Mouse (Mus musculus) embryonic facial prominence, embryonic 13.5 days (tissue): ENCODE measurements around the gene B3gnt4. TPM values are rescaled to one million over a fixed set of nuclear protein-coding genes. Genes with fewer than 3 reads are reported as not detected.
A peak's percentile ranks its signal among the peaks of the same experiment; 100 is the strongest.
"Not testable (repeated sequence)": the region's sequence is repeated elsewhere in the genome, so short reads cannot be mapped to it uniquely, and the experiment has no call there.

Experiments
- ATAC-seq: fragments of 200-750 bp; cut with Nextera tagmentation; 2 replicates; pipeline ENCODE4 v1.8.0; 2017; ENCODE audit warnings: low read depth; ENCODE audit not compliant: insufficient number of reproducible peaks, insufficient read depth, low FRiP score, low TSS enrichment
- H3K27ac ChIP-seq: fragments of 300-500 bp; sonication (generic); 2 replicates; pipeline ENCODE4 v1.5.1; 2015; ENCODE audit warnings: moderate library complexity, mild to moderate bottlenecking, inconsistent platforms
- H3K27me3 ChIP-seq: fragments of 300-500 bp; sonication (generic); 2 replicates; pipeline ENCODE4 v1.6.1; 2015; ENCODE audit warnings: mild to moderate bottlenecking, inconsistent platforms
- H3K36me3 ChIP-seq: fragments of 300-500 bp; sonication (generic); 2 replicates; pipeline ENCODE4 v1.6.1; 2015; ENCODE audit warnings: mild to moderate bottlenecking, inconsistent platforms
- H3K4me1 ChIP-seq: fragments of 300-500 bp; sonication (generic); 2 replicates; pipeline ENCODE4 v1.6.1; 2015; ENCODE audit warnings: inconsistent platforms
- H3K4me2 ChIP-seq: fragments of 300-500 bp; sonication (generic); 2 replicates; pipeline ENCODE4 v1.6.1; 2015; ENCODE audit warnings: moderate library complexity, mild to moderate bottlenecking, inconsistent platforms
- H3K4me3 ChIP-seq: fragments of 300-500 bp; sonication (generic); 2 replicates; pipeline ENCODE4 v1.5.1; 2015; ENCODE audit warnings: mild to moderate bottlenecking, inconsistent platforms
- H3K9ac ChIP-seq: fragments of 300-500 bp; sonication (generic); 2 replicates; pipeline ENCODE4 v1.6.1; 2015; ENCODE audit warnings: mild to moderate bottlenecking, inconsistent platforms
- H3K9me3 ChIP-seq: fragments of 300-500 bp; sonication (generic); 2 replicates; pipeline ENCODE4 v1.6.1; 2016; ENCODE audit warnings: inconsistent platforms
- WGBS: fragments of 180-500 bp; shearing (Covaris S2); methylation state at CpG from one replicate; pipeline ENCODE4 v1.1.7; 2015; ENCODE audit warnings: mixed read lengths; 5-methylcytosine and 5-hydroxymethylcytosine counted together
- polyA plus RNA-seq: library from polyadenylated mRNA; unstranded; fragments of >200 nt; fragmentation: Nextera tagmentation; extraction: Ambion mirVana; gene quantifications from 2 replicates; pipeline ENCODE4 v1.2.1, GENCODE M21; 2015

B3gnt4 gene
- polyA plus RNA-seq, 1 experiment from 2014 or later = 1.3 TPM

GRCm38 (mm10) chr5:123508921-123509320 is 1.3 kb upstream of the B3gnt4 start:
- H3K9ac ChIP-seq = peak overlapping the region; percentile 72
- peaks cover 18% of the 10 kb centered on the region for H3K4me1 ChIP-seq
- no peak for ATAC-seq
- peak overlapping the region; percentile 89 for H3K4me2 ChIP-seq
- H3K27ac ChIP-seq = no peak overlapping the region
- peaks cover 27% of the 10 kb centered on the region for H3K36me3 ChIP-seq
- no peaks in the 10 kb centered on the region for H3K9me3 ChIP-seq
- H3K27me3 ChIP-seq = peaks cover 10% of the 10 kb centered on the region; the same call in 1 of the 2 replicates
- H3K4me3 ChIP-seq = peak overlapping the region; percentile 64
- 5% methylated on average over 12 of the region's 12 CpGs for WGBS

- Histone ChIP-seq H3K27me3 (peaks cover 10% of the 10 kb centered on the region; the same call in 1 of the 2 replicates), H3K36me3 (peaks cover 51% of the 10 kb centered on the region), H3K4me1 (peaks cover 16% of the 10 kb centered on the region)
- WGBS = 79% methylated on average over 3 of the region's 3 CpGs
- not testable (repeated sequence) for H3K4me3 ChIP-seq, H3K9me3 ChIP-seq, H3K9ac ChIP-seq, ATAC-seq, H3K4me2 ChIP-seq, H3K27ac ChIP-seq
Observed at GRCm38 (mm10) chr5:123511426-123511825, 1.2 kb downstream of the B3gnt4 start.

DNA sequence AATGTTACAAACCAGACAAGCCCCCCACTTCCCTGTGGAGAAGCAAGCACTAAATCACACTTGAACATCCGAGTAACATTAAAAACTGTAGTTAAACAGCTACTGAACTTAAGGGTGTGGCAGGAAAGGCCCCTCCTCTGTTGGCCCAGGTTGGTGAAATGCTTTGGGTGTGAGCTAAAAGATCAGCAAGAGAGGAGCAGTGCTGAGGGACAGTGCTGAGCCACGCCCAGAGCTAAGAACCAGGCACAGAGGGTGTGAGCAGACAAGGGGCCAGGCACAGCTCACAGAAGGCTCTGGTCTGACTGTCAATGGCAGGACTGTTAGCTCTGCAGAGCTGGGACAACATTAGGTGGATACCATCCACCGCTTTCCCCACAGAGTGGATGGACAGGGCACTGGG is 1.8 kb downstream of the B3gnt4 start:
- ATAC-seq = no peak
- Histone ChIP-seq H3K27me3 (peaks cover 8% of the 10 kb centered on the region; the same call in 1 of the 2 replicates), H3K9ac (no peak overlapping the region), H3K4me2 (no peak overlapping the region), H3K27ac (no peak overlapping the region), H3K4me1 (peaks cover 16% of the 10 kb centered on the region), H3K9me3 (no peaks in the 10 kb centered on the region), H3K36me3 (peaks cover 57% of the 10 kb centered on the region), H3K4me3 (no peak overlapping the region)
- whole genome bisulfite sequencing = 78% methylated on average over 3 of the region's 3 CpGs

DNA sequence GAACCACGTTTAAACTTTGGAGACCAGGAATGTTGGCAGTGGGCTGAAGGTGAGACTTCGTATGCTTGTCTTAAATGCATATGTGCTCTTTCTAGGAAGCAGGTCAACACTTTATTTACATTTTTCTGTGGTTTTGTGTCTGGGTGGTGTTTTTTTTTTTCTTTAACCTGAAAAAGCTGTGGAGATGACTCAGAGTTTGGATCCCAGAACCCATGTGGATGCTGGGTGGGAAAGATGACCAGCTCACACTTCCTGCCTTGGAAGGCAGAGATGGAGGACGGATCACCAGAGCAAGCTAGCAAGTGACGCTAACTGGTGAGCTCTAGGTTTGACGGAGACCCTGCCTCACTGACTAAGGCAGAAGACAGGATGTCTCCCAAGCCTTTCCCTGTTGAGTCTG is 4.6 kb downstream of the B3gnt4 start:
- Histone ChIP-seq H3K4me3 (no peak overlapping the region), H3K27ac (no peak overlapping the region), H3K27me3 (no peaks in the 10 kb centered on the region), H3K9me3 (no peaks in the 10 kb centered on the region), H3K4me1 (no peaks in the 10 kb centered on the region), H3K4me2 (no peak overlapping the region), H3K9ac (no peak overlapping the region), H3K36me3 (peaks cover 85% of the 10 kb centered on the region)
- 87% methylated on average over 5 of the region's 5 CpGs for WGBS
- ATAC-seq = no peak

GRCm38 (mm10) chr5:123520666-123521065 is 10.4 kb downstream of the B3gnt4 start:
- Histone ChIP-seq H3K27me3 (no peaks in the 10 kb centered on the region), H3K36me3 (peaks cover 41% of the 10 kb centered on the region), H3K27ac (no peak overlapping the region), H3K9ac (no peak overlapping the region), H3K9me3 (no peaks in the 10 kb centered on the region), H3K4me3 (no peak overlapping the region), H3K4me1 (peaks cover 21% of the 10 kb centered on the region), H3K4me2 (no peak overlapping the region)
- ATAC-seq = no peak
- 69% methylated on average over 9 of the region's 9 CpGs for WGBS

DNA sequence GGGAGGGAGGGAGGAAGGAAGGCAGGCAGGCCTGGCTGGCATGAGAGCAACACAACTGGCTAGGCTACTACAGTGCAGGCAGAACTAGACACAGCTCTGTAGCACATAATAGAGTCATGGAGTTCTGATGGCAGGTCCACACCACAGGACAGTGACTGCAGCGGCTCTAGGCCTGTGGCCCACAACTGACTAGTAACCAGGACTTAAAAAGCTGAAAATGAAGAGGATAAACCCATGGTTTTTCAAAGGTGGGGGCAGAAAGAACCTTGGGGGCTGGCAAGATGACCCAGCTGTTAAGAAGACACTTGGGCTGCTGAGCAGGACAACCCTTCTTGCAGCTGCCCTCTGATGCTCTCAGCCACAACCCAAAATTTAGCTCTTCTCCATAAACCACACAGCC is 11.4 kb downstream of the B3gnt4 start:
- H3K27ac ChIP-seq = no peak overlapping the region
- 89% methylated on average over 1 of the region's 1 CpGs for WGBS
- ATAC-seq = no peak
- peaks cover 32% of the 10 kb centered on the region for H3K36me3 ChIP-seq
- peaks cover 21% of the 10 kb centered on the region for H3K4me1 ChIP-seq
- no peak overlapping the region for H3K4me3 ChIP-seq
- H3K9ac ChIP-seq = 0 out of 2 replicates have a peak overlapping the region, but pooled peaks have one; percentile 6
- no peaks in the 10 kb centered on the region for H3K9me3 ChIP-seq
- H3K27me3 ChIP-seq = no peaks in the 10 kb centered on the region
- H3K4me2 ChIP-seq = no peak overlapping the region

DNA sequence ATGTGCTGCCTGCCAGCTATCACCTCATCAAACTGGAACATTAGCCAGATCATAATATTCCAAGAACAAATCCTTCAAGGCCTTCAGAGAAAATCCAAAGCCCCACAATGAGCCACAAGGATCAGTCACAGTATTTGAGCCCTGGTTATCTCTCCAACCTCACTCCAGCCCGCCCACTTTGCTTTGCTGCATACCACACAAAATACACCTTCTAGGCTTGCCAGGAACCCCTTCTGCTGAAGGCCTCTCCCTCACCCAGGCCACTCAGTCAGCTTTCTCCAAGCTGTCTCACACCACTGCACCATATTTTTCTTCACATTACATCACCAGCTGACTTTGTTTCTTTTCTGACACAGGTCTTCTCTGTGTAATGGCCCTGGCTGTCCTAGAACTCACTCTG is 11.9 kb downstream of the B3gnt4 start:
- Histone ChIP-seq H3K36me3 (peaks cover 27% of the 10 kb centered on the region), H3K9me3 (no peaks in the 10 kb centered on the region), H3K9ac (0 out of 2 replicates have a peak overlapping the region, but pooled peaks have one; percentile 16), H3K4me2 (no peak overlapping the region), H3K4me3 (no peak overlapping the region), H3K27me3 (no peaks in the 10 kb centered on the region), H3K4me1 (peaks cover 21% of the 10 kb centered on the region), H3K27ac (no peak overlapping the region)
- WGBS = 90% methylated on average over 1 of the region's 1 CpGs
- no peak for ATAC-seq

- Histone ChIP-seq H3K4me2 (peak within 1 kb of the TSS; percentile 77), H3K4me3 (peak within 1 kb of the TSS; percentile 89), H3K27me3 (no peaks in the 10 kb centered on the region), H3K9ac (peak within 1 kb of the TSS; percentile 87), H3K4me1 (peaks cover 21% of the 10 kb centered on the region), H3K27ac (0 out of 2 replicates have a peak within 1 kb of the TSS, but pooled peaks have one; percentile 28), H3K9me3 (no peaks in the 10 kb centered on the region), H3K36me3 (peaks cover 21% of the 10 kb centered on the region)
- peak; percentile 94 for ATAC-seq
- under 1% methylated on average over 80 of the region's 82 CpGs for WGBS
Observed at GRCm38 (mm10) chr5:123523692-123524392, 13.6 kb downstream of the B3gnt4 start, which contains the start of gene Diablo. TSS of gene Diablo (minus strand) at chr5:123524176.

GRCm38 (mm10) chr5:123524393-123524750 is 14.1 kb downstream of the B3gnt4 start:
- peaks cover 21% of the 10 kb centered on the region for H3K4me1 ChIP-seq
- H3K27ac ChIP-seq = no peak overlapping the region
- H3K9me3 ChIP-seq = no peaks in the 10 kb centered on the region
- H3K36me3 ChIP-seq = peaks cover 21% of the 10 kb centered on the region
- under 1% methylated on average over 25 of the region's 27 CpGs for WGBS
- H3K9ac ChIP-seq = peak overlapping the region; percentile 87; the same call in 1 of the 2 replicates
- peak overlapping the region; percentile 77 for H3K4me2 ChIP-seq
- peak overlapping the region; percentile 89 for H3K4me3 ChIP-seq
- no peaks in the 10 kb centered on the region for H3K27me3 ChIP-seq
- peak; percentile 92 for ATAC-seq

GRCm38 (mm10) chr5:123525281-123525680 is 15.0 kb downstream of the B3gnt4 start, which contains the start of gene Gm49027:
TSS of gene Gm49027 (minus strand) at chr5:123525488.
- Histone ChIP-seq H3K27ac (no peak within 1 kb of the TSS), H3K4me1 (peaks cover 21% of the 10 kb centered on the region), H3K9me3 (no peaks in the 10 kb centered on the region), H3K27me3 (no peaks in the 10 kb centered on the region), H3K36me3 (peaks cover 25% of the 10 kb centered on the region), H3K4me2 (peak within 1 kb of the TSS; percentile 77), H3K4me3 (peak within 1 kb of the TSS; percentile 89), H3K9ac (no peak within 1 kb of the TSS)
- 88% methylated on average over 7 of the region's 7 CpGs for WGBS
- no peak for ATAC-seq

DNA sequence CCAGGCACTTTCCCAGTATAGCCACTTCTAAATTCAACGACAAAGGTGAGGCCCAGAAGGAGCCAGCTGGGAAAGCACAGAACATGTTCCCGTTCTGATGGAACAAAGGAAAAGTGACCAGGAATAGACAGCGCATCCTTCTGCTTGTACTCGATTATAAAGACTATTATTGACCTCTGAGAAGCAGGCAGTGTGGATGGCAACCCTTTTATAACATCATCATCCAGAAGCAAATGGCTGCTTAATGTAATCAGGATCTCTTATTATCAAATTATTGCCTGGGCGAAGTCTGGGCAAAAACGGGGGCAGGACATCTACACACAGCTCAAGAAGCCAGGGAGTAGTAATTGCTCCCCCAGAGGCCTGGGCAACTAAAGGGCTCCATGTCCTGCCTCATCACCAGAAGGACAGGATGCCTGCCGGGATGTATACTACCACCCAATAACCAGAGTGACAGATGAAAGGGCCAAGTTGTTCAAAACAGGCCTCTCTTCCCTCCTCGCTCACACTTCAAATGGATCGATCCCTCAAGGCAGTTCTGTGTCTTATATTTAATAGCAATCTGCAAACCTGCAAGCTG is 15.7 kb downstream of the B3gnt4 start:
- Histone ChIP-seq H3K9me3 (no peaks in the 10 kb centered on the region), H3K4me2 (no peak overlapping the region), H3K4me3 (no peak overlapping the region), H3K4me1 (peaks cover 21% of the 10 kb centered on the region), H3K27me3 (no peaks in the 10 kb centered on the region), H3K36me3 (peaks cover 33% of the 10 kb centered on the region), H3K27ac (no peak overlapping the region), H3K9ac (no peak overlapping the region)
- WGBS = 89% methylated on average over 9 of the region's 9 CpGs
- no peak for ATAC-seq

DNA sequence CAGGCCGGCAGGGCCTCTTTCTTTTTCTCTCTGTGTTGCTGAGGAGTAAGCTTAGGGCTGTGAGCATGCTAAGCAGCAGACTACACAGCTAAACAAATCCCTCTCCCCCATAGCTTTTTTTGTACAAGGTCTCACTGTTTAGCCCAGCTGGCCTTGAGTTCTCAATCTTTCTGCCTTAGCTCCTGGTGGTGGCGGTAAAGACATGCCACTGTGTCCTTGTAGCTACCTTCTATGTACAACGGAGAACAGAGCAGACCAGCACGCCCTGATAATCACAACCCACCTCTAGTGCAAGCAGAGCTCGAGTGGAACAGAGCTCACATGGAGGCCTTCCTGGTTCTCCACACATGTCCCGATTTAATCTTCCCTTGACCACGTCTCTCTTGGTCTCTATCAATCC is 18.4 kb downstream of the B3gnt4 start:
- Histone ChIP-seq H3K4me1 (peaks cover 5% of the 10 kb centered on the region; the same call in 1 of the 2 replicates), H3K4me3 (no peak overlapping the region), H3K9me3 (no peaks in the 10 kb centered on the region), H3K27ac (no peak overlapping the region), H3K4me2 (no peak overlapping the region), H3K9ac (no peak overlapping the region), H3K27me3 (no peaks in the 10 kb centered on the region), H3K36me3 (peaks cover 59% of the 10 kb centered on the region)
- ATAC-seq = no peak
- WGBS = 79% methylated on average over 7 of the region's 7 CpGs
